Mouse (Mus musculus): ENCODE results near the gene Macrod1. TPM values are rescaled to one million over a fixed set of nuclear protein-coding genes. Genes with fewer than 3 reads are reported as not detected.

The Macrod1 gene
- polyA plus RNA-seq, 1 experiment from 2014 or later: 2.9 TPM

DNA sequence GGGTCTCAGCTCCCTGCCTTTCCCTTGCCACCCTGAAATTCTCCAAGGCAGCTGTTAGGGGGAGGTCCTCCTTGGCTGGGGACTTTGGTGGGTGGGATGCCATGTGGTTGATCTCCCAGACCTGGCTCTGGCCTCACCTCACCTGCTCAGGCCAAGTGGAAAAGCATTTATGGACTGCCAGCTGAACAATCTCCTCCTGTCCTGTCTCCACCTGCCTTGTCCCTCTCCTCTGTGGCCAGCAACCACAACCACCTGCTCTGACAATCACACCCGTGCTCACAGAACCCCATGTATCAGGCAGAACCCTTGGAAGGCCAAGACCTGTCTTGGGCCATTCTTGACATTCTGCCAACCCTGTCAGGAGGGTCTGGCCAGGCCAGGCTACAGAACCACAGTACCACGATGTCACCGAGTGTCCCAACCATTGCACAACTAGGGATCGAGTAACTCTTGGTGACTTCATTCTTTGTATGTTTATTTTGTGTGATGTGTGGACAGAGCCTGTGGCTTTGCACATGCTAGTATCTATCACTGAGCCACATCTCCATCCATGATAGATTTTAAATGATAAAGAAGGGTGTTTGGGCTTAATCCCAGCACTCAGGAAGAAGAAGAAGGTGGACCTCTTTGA lies 69.0 kb downstream of the Macrod1 start:
- 89% methylated on average over 4 of the region's 4 CpGs for WGBS
- Histone ChIP-seq H3K27me3 (peaks cover 39% of the 10 kb centered on the region), H3K4me1 (replicated peaks) (peaks cover 38% of the 10 kb centered on the region), H3K27ac (no peak overlapping the region), H3K9ac (replicated peaks) (no peak overlapping the region), H3K36me3 (no peaks in the 10 kb centered on the region), H3K9me3 (no peaks in the 10 kb centered on the region), H3K4me3 (replicated peaks) (no peak overlapping the region), H3K4me2 (replicated peaks) (no peak overlapping the region)
- ATAC-seq: no peak

DNA sequence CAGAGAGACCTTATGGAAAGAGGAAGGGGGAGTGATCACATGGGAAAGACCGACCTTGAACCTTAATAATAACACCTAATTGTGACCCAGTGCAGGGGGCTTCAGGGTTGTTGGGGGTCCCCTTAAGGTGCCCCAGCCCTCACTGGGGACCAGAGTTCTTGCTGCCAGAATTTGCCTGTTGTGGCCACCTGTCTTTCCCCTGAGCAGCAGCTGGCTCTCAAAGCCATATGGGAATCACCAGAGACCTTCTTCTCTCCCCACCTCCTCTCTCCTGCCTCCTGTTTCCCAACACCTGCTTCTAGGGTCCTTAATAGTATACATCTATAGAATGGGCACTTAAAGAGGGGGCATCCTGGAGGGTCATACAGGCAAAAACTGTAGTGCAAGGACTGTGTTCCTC lies 69.6 kb downstream of the Macrod1 start:
- Histone ChIP-seq H3K27ac (no peak overlapping the region), H3K36me3 (no peaks in the 10 kb centered on the region), H3K9me3 (no peaks in the 10 kb centered on the region), H3K4me1 (replicated peaks) (peaks cover 38% of the 10 kb centered on the region), H3K4me3 (replicated peaks) (no peak overlapping the region), H3K27me3 (peaks cover 39% of the 10 kb centered on the region), H3K4me2 (replicated peaks) (no peak overlapping the region), H3K9ac (replicated peaks) (no peak overlapping the region)
- no peak for ATAC-seq
- 86% methylated on average over 1 of the region's 1 CpGs for WGBS

DNA sequence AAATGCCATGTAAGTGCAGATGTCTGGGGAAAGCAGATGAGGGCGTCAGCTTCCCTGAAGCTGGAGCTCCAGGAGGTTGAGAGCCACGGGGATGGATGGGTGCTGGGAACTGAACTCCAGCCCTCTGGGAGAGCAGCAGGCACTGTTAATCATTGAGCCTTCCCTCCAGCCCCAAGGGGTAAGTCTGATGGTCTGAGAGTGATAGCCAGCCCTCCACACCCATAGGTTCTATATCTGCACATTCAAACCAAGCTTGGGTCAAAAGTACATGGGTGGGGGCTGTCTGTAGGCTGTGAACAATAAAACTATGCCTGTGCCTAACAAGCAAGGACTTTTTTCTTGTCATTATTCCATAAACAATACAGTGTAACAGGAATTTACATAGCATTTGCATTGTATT lies 70.3 kb downstream of the Macrod1 start:
- no peaks in the 10 kb centered on the region for H3K36me3 ChIP-seq
- ATAC-seq: no peak
- H3K4me1 ChIP-seq (replicated peaks): peaks cover 37% of the 10 kb centered on the region
- WGBS: 68% methylated on average over 2 of the region's 2 CpGs
- H3K4me2 ChIP-seq (replicated peaks): no peak overlapping the region
- H3K27me3 ChIP-seq: peaks cover 42% of the 10 kb centered on the region
- no peak overlapping the region for H3K9ac ChIP-seq (replicated peaks)
- H3K27ac ChIP-seq: no peak overlapping the region
- no peak overlapping the region for H3K4me3 ChIP-seq (replicated peaks)
- H3K9me3 ChIP-seq: no peaks in the 10 kb centered on the region

DNA sequence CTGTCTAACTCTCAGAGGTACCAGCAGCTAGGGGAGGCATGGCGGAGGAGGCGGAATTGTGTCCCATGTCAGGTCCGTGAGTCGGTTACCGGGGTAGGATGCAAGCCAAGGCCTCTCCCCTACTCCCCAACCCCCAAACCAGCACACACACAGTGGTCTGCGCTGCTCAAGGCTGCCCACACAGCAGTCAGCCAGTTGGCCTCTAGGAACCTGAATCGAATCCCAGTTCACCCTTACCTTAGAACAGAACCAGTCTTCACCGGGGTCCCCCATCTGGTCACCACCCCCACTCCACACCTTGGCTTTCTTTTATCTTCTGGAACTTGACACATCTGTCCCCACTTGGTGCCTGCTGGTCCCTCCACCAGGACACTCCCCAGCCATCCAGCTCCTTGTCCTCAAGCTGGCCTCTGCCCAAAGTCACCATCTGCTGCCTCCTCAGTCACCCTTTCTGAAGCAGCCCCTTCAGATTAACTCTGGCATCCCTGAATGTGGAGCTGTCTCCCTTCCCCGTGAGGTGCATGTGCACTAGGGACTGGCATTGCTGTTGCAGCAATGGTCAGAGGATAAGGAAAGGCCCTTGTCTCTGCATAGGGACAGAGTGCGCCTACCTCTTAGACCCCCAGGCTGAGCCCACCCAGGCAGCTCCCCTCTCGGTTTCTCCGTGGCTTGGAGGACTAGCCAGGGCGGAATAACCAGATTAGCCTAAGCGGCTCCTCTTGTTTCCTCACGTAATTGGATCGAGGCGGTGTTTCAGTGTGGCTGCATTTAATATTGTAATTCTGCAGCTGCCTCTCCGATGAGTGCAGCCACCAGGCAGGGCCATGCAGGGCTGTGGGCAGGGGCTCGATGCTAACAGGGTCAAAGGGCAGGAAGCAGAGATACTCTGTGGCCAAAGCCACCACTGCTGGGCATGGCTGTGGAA lies 72.2 kb downstream of the Macrod1 start:
- Histone ChIP-seq H3K4me1 (replicated peaks) (peaks cover 38% of the 10 kb centered on the region), H3K27me3 (peaks cover 48% of the 10 kb centered on the region), H3K4me3 (replicated peaks) (no peak overlapping the region), H3K9me3 (no peaks in the 10 kb centered on the region), H3K36me3 (no peaks in the 10 kb centered on the region), H3K4me2 (replicated peaks) (0 out of 2 replicates have a peak overlapping the region, but pooled peaks have one; percentile 12), H3K9ac (replicated peaks) (peak overlapping the region; percentile 36; the same call in 1 of the 2 replicates), H3K27ac (peak overlapping the region; percentile 68)
- peak; percentile 72 for ATAC-seq
- 36% methylated on average over 19 of the region's 19 CpGs for WGBS

DNA sequence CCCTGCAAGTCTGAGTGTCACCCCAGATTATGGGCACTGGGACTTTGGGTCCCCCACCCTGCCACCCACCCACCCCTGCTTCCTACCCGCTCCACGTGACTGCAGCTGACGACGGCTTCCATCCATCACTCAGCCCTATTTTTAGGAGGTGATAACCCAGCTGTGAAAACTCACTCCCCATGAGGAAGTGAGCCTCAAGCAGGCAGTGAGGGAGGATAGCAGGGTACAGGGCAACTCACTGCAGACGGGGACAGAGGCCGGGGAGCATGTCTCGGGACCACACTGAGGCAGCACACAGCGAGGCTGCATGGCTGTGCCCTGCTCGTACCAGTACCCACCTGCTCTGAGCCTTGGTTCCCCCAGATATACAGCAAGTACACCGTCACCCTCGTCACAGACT lies 73.7 kb downstream of the Macrod1 start:
- Histone ChIP-seq H3K4me1 (replicated peaks) (peaks cover 53% of the 10 kb centered on the region), H3K4me2 (replicated peaks) (no peak overlapping the region), H3K36me3 (no peaks in the 10 kb centered on the region), H3K4me3 (replicated peaks) (no peak overlapping the region), H3K27me3 (peaks cover 42% of the 10 kb centered on the region), H3K27ac (no peak overlapping the region), H3K9me3 (no peaks in the 10 kb centered on the region), H3K9ac (replicated peaks) (no peak overlapping the region)
- no peak for ATAC-seq
- 84% methylated on average over 11 of the region's 11 CpGs for WGBS

DNA sequence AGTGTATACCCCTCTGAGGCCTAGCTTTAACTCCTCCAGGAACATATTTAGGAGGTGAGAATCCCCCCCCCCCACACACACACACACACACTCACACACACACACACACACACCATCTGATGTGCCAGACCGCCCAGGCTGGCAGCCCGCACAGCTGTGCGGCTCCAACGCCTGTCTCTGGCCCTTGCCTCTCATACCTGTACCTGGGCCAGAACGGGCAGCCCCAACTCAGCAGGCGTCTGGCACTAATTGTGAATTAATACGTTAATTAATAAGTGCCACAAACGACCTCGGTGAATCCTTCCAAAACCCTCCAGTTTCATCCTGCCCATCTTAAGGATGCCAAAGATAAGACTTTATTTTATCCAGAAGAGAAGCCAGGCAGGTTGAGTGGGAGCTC lies 76.8 kb downstream of the Macrod1 start:
- Histone ChIP-seq H3K4me1 (replicated peaks) (peaks cover 79% of the 10 kb centered on the region), H3K36me3 (no peaks in the 10 kb centered on the region), H3K27me3 (peaks cover 45% of the 10 kb centered on the region), H3K4me2 (replicated peaks) (no peak overlapping the region), H3K9me3 (no peaks in the 10 kb centered on the region), H3K4me3 (replicated peaks) (no peak overlapping the region), H3K9ac (replicated peaks) (no peak overlapping the region), H3K27ac (peak overlapping the region; percentile 78; the same call in 1 of the 2 replicates)
- 81% methylated on average over 9 of the region's 9 CpGs for WGBS
- ATAC-seq: no peak

DNA sequence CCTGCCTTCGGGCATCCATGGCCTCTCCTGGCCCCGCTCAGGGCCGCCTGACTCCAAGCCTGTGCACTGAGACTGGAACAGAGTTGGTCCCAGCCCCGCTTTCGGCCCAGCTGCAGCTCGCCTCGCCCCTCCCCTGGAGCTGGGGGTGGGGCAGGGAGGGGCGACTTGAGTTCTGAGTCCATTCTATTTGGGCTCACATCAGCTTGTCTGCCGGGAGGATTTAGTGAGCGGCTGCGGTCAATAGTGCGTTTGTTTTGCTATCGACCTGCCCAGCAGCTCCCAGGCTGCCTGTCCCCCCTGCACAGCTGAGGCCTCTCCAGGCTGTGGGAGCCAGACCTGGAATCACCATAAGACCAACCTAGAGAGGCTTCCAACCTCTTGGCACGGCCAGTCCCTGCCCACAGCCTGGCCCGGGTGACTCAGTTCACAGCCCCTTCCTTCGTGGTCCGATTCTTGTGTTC lies 78.1 kb downstream of the Macrod1 start:
- 9% methylated on average over 17 of the region's 17 CpGs for WGBS
- Histone ChIP-seq H3K36me3 (no peaks in the 10 kb centered on the region), H3K9ac (replicated peaks) (peak overlapping the region; percentile 29), H3K4me1 (replicated peaks) (peaks cover 79% of the 10 kb centered on the region), H3K27me3 (peaks cover 43% of the 10 kb centered on the region), H3K9me3 (no peaks in the 10 kb centered on the region), H3K27ac (peak overlapping the region; percentile 78), H3K4me2 (replicated peaks) (peak overlapping the region; percentile 28; the same call in 1 of the 2 replicates), H3K4me3 (replicated peaks) (no peak overlapping the region)
- peak; percentile 59 for ATAC-seq

DNA sequence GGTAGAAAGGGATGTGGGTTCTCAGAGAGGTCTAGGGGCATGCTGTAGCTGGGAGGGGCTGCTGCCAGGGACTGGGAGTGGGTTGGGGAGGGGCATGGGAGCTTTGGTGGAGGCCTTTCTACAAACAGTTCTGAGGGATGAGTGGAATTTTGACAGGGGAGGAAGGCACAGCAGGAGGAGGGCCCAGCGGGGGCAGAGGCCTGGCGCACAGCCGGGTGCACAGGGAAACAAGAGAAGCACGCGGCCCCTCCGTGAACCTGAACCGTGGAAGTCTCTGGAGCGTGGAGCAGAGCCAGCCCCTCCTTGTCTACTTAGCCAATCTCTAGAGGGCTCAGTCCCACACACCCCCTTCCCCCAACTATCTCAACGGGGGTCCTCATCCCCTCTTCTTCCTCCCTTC lies 78.9 kb downstream of the Macrod1 start:
- H3K4me3 ChIP-seq (replicated peaks): no peak overlapping the region
- peak overlapping the region; percentile 78 for H3K27ac ChIP-seq
- H3K4me2 ChIP-seq (replicated peaks): peak overlapping the region; percentile 9; the same call in 1 of the 2 replicates
- H3K4me1 ChIP-seq (replicated peaks): peaks cover 84% of the 10 kb centered on the region
- no peak overlapping the region for H3K9ac ChIP-seq (replicated peaks)
- WGBS: 1% methylated on average over 9 of the region's 9 CpGs
- no peaks in the 10 kb centered on the region for H3K9me3 ChIP-seq
- H3K36me3 ChIP-seq: no peaks in the 10 kb centered on the region
- H3K27me3 ChIP-seq: peaks cover 35% of the 10 kb centered on the region
- ATAC-seq: peak; percentile 47

DNA sequence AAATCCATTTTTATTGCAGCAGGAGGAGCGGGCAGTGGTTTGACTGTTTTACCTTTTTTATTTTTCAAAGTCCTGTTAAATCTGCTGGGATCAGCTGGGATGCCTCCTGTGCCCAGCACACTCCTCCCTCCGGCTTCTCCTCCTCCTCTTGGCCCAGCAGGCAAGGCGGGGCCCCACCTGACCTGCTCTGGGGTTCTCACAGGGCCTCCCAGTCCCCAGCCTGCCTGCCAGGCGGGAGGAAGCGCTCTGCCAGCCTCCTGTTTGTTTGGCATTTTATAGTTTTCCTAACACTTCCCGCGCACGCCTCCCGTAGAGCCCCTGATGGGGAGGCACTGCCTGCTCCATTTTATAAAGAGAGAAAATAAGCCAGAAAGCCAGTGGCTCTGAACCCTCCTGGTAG lies 79.4 kb downstream of the Macrod1 start:
- peak overlapping the region; percentile 9 for H3K4me2 ChIP-seq (replicated peaks)
- no peak overlapping the region for H3K4me3 ChIP-seq (replicated peaks)
- peak overlapping the region; percentile 78 for H3K27ac ChIP-seq
- no peak for ATAC-seq
- no peaks in the 10 kb centered on the region for H3K36me3 ChIP-seq
- peaks cover 89% of the 10 kb centered on the region for H3K4me1 ChIP-seq (replicated peaks)
- H3K9me3 ChIP-seq: no peaks in the 10 kb centered on the region
- WGBS: 6% methylated on average over 9 of the region's 9 CpGs
- peaks cover 31% of the 10 kb centered on the region for H3K27me3 ChIP-seq
- H3K9ac ChIP-seq (replicated peaks): peak overlapping the region; percentile 50; the same call in 1 of the 2 replicates

DNA sequence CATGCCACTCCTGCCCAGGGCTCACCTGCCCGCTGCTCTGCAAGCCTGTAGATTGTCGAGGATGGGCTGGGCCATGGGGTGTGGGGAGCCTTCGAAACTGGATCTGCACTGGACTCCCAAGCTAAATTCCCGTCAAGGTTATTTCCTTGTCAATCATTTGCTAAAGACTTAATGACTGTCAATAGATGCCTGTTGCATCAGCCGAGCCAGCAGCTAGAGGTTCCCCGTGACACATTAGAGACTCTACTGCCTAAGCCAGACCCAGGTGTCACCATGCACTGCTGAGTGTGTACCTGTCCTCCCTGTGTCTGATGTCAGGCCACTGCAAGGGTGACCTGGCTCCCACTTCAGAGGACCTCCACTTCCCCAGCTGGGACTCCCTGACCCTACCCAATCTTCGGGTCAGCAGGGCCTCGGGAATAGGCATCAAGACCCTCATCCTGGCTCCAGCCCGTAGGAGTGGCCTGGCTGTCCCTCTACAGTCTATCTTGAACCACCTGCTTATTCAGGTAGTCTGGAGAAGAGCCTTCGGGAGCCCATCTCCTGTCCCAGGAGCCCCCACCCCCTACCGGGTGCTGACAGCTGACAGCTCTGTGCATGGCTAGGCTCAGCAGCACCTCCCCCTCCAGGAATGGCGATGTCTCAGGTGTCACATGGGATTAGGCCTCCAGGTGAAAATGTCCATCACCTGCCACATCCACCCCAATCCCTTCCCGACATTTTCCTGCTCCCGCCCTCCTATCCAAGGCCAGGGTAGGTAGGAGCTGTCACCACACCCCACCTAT lies 80.3 kb downstream of the Macrod1 start:
- Histone ChIP-seq H3K4me3 (replicated peaks) (no peak overlapping the region), H3K9ac (replicated peaks) (no peak overlapping the region), H3K4me2 (replicated peaks) (no peak overlapping the region), H3K36me3 (no peaks in the 10 kb centered on the region), H3K9me3 (no peaks in the 10 kb centered on the region), H3K27ac (peak overlapping the region; percentile 78), H3K27me3 (peaks cover 23% of the 10 kb centered on the region), H3K4me1 (replicated peaks) (peaks cover 97% of the 10 kb centered on the region)
- WGBS: 36% methylated on average over 14 of the region's 14 CpGs
- no peak for ATAC-seq

DNA sequence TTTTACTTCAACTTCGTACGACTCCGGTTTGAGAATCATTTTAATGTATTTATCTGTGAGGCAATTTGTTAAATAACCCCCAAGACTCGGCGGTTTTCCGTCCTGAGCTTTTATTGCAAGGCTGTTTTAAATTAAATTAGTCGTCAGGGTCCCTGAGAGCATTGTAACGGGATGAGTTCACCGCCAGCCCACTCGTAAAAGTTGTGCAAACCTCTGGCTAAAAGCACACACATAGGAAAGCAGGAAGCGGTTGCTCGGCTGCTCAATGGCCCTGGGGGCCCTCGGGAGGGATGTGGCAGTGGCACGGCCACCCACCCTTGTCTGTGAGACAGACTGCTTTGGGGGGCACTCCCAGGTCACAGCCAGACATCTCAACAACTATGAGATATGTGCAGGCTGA lies 81.7 kb downstream of the Macrod1 start:
- H3K9me3 ChIP-seq: no peaks in the 10 kb centered on the region
- H3K4me1 ChIP-seq (replicated peaks): peaks cover 98% of the 10 kb centered on the region
- H3K4me3 ChIP-seq (replicated peaks): no peak overlapping the region
- peaks cover 17% of the 10 kb centered on the region; the same call in 1 of the 2 replicates for H3K27me3 ChIP-seq
- H3K4me2 ChIP-seq (replicated peaks): no peak overlapping the region
- H3K9ac ChIP-seq (replicated peaks): no peak overlapping the region
- WGBS: 49% methylated on average over 14 of the region's 14 CpGs
- no peaks in the 10 kb centered on the region for H3K36me3 ChIP-seq
- ATAC-seq: no peak
- no peak overlapping the region for H3K27ac ChIP-seq
